ENCODE assay signal across 8 mouse cellular contexts in the genomic region with DNA sequence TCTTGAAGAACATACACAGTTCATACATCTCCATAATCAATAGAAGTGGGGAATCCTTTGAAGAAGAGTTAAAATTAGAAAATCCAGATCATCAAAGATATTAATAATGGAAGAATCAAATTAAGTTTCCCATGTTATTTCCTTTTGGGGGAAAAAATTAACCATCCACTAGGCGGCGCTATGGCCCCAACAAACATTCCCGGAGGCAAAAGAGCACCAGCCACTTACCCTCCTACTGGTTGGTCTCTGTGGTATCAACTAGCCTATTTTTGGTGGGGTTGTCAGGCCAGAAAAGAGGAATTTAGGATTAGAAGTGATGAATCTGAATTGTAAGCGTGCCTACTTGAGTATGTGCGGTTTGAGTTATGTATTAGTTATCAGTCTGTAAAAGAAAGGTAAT. TPM values are rescaled to one million over a fixed set of nuclear protein-coding genes. Genes with fewer than 3 reads are reported as not detected.
DNase-seq lines count a peak whose midpoint lies in the region; ATAC-seq and TF ChIP-seq lines count a peak whose summit lies in the region.

No protein-coding gene starts in this region.

- H3K4me2 ChIP-seq in intestine, embryonic 14.5 days (ENCODE audit: low read length): no peak overlapping the region
- no peak overlapping the region for H3K4me2 ChIP-seq in intestine, embryonic 16.5 days (ENCODE audit: low read depth, low read length)

- ATAC-seq in intestine, embryonic 14.5 days (replicated peaks; ENCODE audit: low FRiP score, low TSS enrichment, low read depth): no peak
- no peak for ATAC-seq in intestine, embryonic 16.5 days
- ATAC-seq in inflammation-experienced regulatory T-cells, adult 6 months: peak; percentile 65
- ATAC-seq in monocyte, adult 5-6 weeks (replicated peaks; ENCODE audit: insufficient number of reproducible peaks, low FRiP score, low TSS enrichment, poor library complexity, severe bottlenecking): 0 out of 2 replicates have a peak, but pooled peaks have one; percentile 58

- in situ Hi-C loops in ES-E14 (cut with MboI; ENCODE audit: low sequenced_read_pairs in 2 of 2, unreplicated experiment in 2 of 2): no loop called here

- H3K9me3 ChIP-seq in intestine, embryonic 14.5 days (ENCODE audit: control insufficient read depth, low read length): no peaks in the 10 kb centered on the region
- H3K9me3 ChIP-seq in intestine, embryonic 16.5 days (ENCODE audit: control insufficient read depth, low read length): no peaks in the 10 kb centered on the region
- H3K9me3 ChIP-seq in ES-E14 (ENCODE audit: control insufficient read depth, insufficient read depth, low read depth, low read length): no peaks in the 10 kb centered on the region

- no peak overlapping the region for H3K27ac ChIP-seq in intestine, embryonic 14.5 days (ENCODE audit: low read depth)
- H3K27ac ChIP-seq in intestine, embryonic 16.5 days (ENCODE audit: low read length): no peak overlapping the region
- H3K27ac ChIP-seq in ES-E14 (ENCODE audit: insufficient read depth, low read depth, low read length, poor library complexity, severe bottlenecking): no peak overlapping the region

- WGBS in intestine, embryonic 14.5 days: 38% methylated on average over 5 of the region's 5 CpGs
- WGBS in intestine, embryonic 16.5 days: 39% methylated on average over 5 of the region's 5 CpGs

- no peaks in the 10 kb centered on the region for H3K4me1 ChIP-seq in intestine, embryonic 14.5 days (replicated peaks; ENCODE audit: control insufficient read depth, insufficient read depth, low read length)
- H3K4me1 ChIP-seq in intestine, embryonic 16.5 days (ENCODE audit: control insufficient read depth, insufficient read depth, low read length): no peaks in the 10 kb centered on the region; the same call in 1 of the 2 replicates
- no peaks in the 10 kb centered on the region for H3K4me1 ChIP-seq in ES-E14 (ENCODE audit: control insufficient read depth in 2 of 2, insufficient read depth in 2 of 2, low read length in 2 of 2, poor library complexity in 1 of 2)

- H3K9ac ChIP-seq in intestine, embryonic 14.5 days (ENCODE audit: low read length): no peak overlapping the region
- H3K9ac ChIP-seq in intestine, embryonic 16.5 days (ENCODE audit: low read depth, low read length): no peak overlapping the region
- H3K9ac ChIP-seq in ES-E14 (ENCODE audit: insufficient read depth, low read depth, low read length, poor library complexity, severe bottlenecking): no peak overlapping the region

- peaks cover 44% of the 10 kb centered on the region for H3K36me3 ChIP-seq in intestine, embryonic 14.5 days (ENCODE audit: control insufficient read depth, insufficient read depth, low read length)
- 0 out of 2 replicates have a peak, but pooled peaks cover 3% of the 10 kb centered on the region for H3K36me3 ChIP-seq in intestine, embryonic 16.5 days (ENCODE audit: control insufficient read depth, insufficient read depth, low read length)
- H3K36me3 ChIP-seq in ES-E14 (ENCODE audit: control insufficient read depth, insufficient read depth, low read length, poor library complexity, severe bottlenecking): peaks cover 17% of the 10 kb centered on the region

- peak; percentile 71 for DNase-seq in intestine, embryonic 14.5 days (ENCODE audit: low spot score)
- DNase-seq in 416B (ENCODE audit: low read depth): peak; percentile 75
- peak; percentile 42 for DNase-seq in ES-E14 (ENCODE audit: low read depth, low spot score)
- peak; percentile 37 to 61 for DNase-seq in cerebellum, postnatal 25 days
- DNase-seq in frontal cortex, postnatal 10 days (ENCODE audit: low spot score in 2 of 2): no peak

- H3K27me3 ChIP-seq in intestine, embryonic 14.5 days (replicated peaks; ENCODE audit: control insufficient read depth, insufficient read depth, low read length): no peaks in the 10 kb centered on the region
- H3K27me3 ChIP-seq in intestine, embryonic 16.5 days (replicated peaks; ENCODE audit: control insufficient read depth, insufficient read depth, low read length): no peaks in the 10 kb centered on the region

- no peak overlapping the region for H3K4me3 ChIP-seq in intestine, embryonic 14.5 days (ENCODE audit: low read depth, low read length)
- no peak overlapping the region for H3K4me3 ChIP-seq in intestine, embryonic 16.5 days (ENCODE audit: low read length)
- H3K4me3 ChIP-seq in ES-E14 (ENCODE audit: insufficient read depth in 1 of 2, low read depth in 1 of 2, low read length in 2 of 2, poor library complexity in 1 of 2, severe bottlenecking in 1 of 2): no peak overlapping the region

TF ChIP-seq in ES-E14, 5 proteins besides CTCF, POLR2A, EP300 and RAD21:
- TF ChIP-seq CHD2 (IDR thresholded peaks at IDR 0.05; ENCODE audit: low read depth, low read length): no peak
- TF ChIP-seq ZC3H11A (IDR thresholded peaks at IDR 0.05; ENCODE audit: borderline replicate concordance, low read depth, low read length): peak; percentile 66; the same call in 1 of the 2 replicates
- no peak for TF ChIP-seq ZNF384 (IDR thresholded peaks at IDR 0.05; ENCODE audit: low read depth, low read length)
- no peak for TF ChIP-seq HCFC1 (IDR thresholded peaks at IDR 0.05; ENCODE audit: borderline replicate concordance, insufficient read depth, low read length)
- TF ChIP-seq MAFK (IDR thresholded peaks at IDR 0.05; ENCODE audit: insufficient read depth, low read depth, low read length): no peak

RNA-seq across cellular contexts. Expression of a gene that starts 41.6 kb away (rescaled TPM):
- polyA plus RNA-seq in intestine, embryonic 14.5 days (2014; fragmentation: Nextera tagmentation; extraction: Ambion mirVana): 12.0 and 12.4 TPM in 2 replicates
- polyA plus RNA-seq in intestine, embryonic 16.5 days (2015; fragmentation: Nextera tagmentation; extraction: Ambion mirVana): 9.4 and 10.3 TPM in 2 replicates
- 15.5 and 17.1 TPM in 2 replicates for total RNA-seq in ES-E14 (2012; rRNA removed)
- 1 to 10 TPM; 2.7 to 4.4 (median 3.1) TPM for polyA plus RNA-seq in inflammation-experienced regulatory T-cells, adult 6 months (2017; shearing (Covaris generic))
- 29.4 to 41.8 TPM (median 34.8 TPM) in 3 replicates for total RNA-seq in monocyte, adult 5-6 weeks (2017)

RNA-seq across cellular contexts. Expression of a gene that starts 48.3 kb away (rescaled TPM):
- 11.3 and 11.9 TPM in 2 replicates for polyA plus RNA-seq in intestine, embryonic 14.5 days (2014; fragmentation: Nextera tagmentation; extraction: Ambion mirVana)
- polyA plus RNA-seq in intestine, embryonic 16.5 days (2015; fragmentation: Nextera tagmentation; extraction: Ambion mirVana): 7.0 and 7.6 TPM in 2 replicates
- 15.4 and 18.2 TPM in 2 replicates for total RNA-seq in ES-E14 (2012; rRNA removed)
- 1 to 10 TPM; 5.6 to 6.8 (median 6.3) TPM for polyA plus RNA-seq in inflammation-experienced regulatory T-cells, adult 6 months (2017; shearing (Covaris generic))
- 20.2 to 28.8 TPM (median 21.4 TPM) in 3 replicates for total RNA-seq in monocyte, adult 5-6 weeks (2017)

Comparison
In these comparisons a context has a peak if more than half of its experiments do, and no peak if none do; other contexts are left out.
1. ATAC-seq: peak in inflammation-experienced regulatory T-cells, adult 6 months (single experiment) and monocyte, adult 5-6 weeks (single experiment); none in intestine, embryonic 14.5 days (single experiment) and intestine, embryonic 16.5 days (single experiment).
2. DNase-seq: peak in intestine, embryonic 14.5 days (single experiment), 416B (single experiment), ES-E14 (single experiment) and cerebellum, postnatal 25 days (2 of 2); none in frontal cortex, postnatal 10 days (0 of 2).